Mouse (Mus musculus) adrenal gland, postnatal 10 days (tissue): ENCODE measurements at regions not wholly inside any gene's neighbourhood (a gene's known extent, or its start where the extent isn't known, plus 50 kb on each side); places are given as distances from the start of the nearest gene placed in this dataset.

Experiments used
- DNase-seq: peaks from one replicate; pipeline ENCODE4 v3.0.0; 2021; ENCODE audit warnings: mixed read lengths

DNA sequence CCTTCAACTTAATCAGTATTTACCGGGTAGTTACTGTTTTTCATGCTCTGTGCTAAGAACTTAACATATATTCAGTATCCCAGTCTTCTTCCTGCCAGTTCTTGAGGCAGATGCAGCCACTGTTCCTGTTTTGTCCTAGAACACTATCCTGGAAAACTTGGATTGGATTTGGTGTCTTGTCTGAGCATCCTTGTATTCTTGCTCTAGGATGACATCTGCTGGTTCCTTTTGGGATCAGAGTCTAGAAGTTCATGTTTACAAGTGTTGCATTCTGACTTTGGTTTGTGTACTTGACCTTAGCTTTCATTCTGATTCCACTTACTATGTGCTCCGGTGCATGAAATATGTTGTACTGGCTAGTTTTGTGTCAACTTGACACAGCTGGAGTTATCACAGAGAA lies 55.4 kb downstream of the Cldn34b3 start:
- DNase-seq, result peak; percentile 1
